Mouse (Mus musculus): ENCODE data around the gene Rftn2.

Rftn2 gene

GRCm38 (mm10) chr1:55173720-55174557 is 52.6 kb downstream of the Rftn2 start:
- no peak for DNase-seq (ENCODE audit: low read depth in 2 of 2, low spot score in 2 of 2)

- DNase-seq (ENCODE audit: low read depth in 2 of 2, low spot score in 2 of 2): no peak
Observed at GRCm38 (mm10) chr1:55171361-55172325, 54.9 kb downstream of the Rftn2 start.

GRCm38 (mm10) chr1:55168591-55168990 is 58.0 kb downstream of the Rftn2 start:
- DNase-seq (ENCODE audit: low read depth in 2 of 2, low spot score in 2 of 2): no peak

- no peak for DNase-seq (ENCODE audit: low read depth in 2 of 2, low spot score in 2 of 2)
Observed at GRCm38 (mm10) chr1:55167560-55167959, 59.0 kb downstream of the Rftn2 start.

GRCm38 (mm10) chr1:55164005-55164404 is 62.6 kb downstream of the Rftn2 start:
- DNase-seq (ENCODE audit: low read depth in 2 of 2, low spot score in 2 of 2): no peak

- no peak for DNase-seq (ENCODE audit: low read depth in 2 of 2, low spot score in 2 of 2)
Observed at GRCm38 (mm10) chr1:55162781-55163180, 63.8 kb downstream of the Rftn2 start.

DNA sequence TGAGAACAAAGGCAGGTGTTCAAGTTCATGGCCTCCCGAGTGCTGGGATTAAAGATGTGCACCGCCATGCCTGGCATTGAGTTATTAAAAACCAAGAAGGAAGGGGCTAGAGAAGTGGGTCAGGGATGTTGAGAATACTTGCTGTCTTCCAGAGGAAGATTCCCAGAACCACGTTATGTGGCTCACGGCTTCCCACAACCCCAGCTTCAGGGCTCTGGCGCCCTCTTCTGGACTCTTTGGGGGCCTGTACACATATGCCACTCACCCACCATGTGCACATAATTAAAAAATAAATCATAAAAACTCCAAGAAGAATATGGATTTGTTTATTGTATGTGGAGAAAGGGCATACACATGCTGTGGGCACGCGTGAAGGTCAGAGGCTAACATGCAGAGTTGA is 64.7 kb downstream of the Rftn2 start:
- no peak for DNase-seq (ENCODE audit: low read depth in 2 of 2, low spot score in 2 of 2)

GRCm38 (mm10) chr1:55160831-55161638 is 65.5 kb downstream of the Rftn2 start:
- DNase-seq (ENCODE audit: low read depth in 2 of 2, low spot score in 2 of 2): no peak

- no peak for DNase-seq (ENCODE audit: low read depth in 2 of 2, low spot score in 2 of 2)
Observed at GRCm38 (mm10) chr1:55160218-55160617, 66.4 kb downstream of the Rftn2 start.

GRCm38 (mm10) chr1:55158821-55159220 is 67.8 kb downstream of the Rftn2 start:
- DNase-seq (ENCODE audit: low read depth in 2 of 2, low spot score in 2 of 2): no peak

DNA sequence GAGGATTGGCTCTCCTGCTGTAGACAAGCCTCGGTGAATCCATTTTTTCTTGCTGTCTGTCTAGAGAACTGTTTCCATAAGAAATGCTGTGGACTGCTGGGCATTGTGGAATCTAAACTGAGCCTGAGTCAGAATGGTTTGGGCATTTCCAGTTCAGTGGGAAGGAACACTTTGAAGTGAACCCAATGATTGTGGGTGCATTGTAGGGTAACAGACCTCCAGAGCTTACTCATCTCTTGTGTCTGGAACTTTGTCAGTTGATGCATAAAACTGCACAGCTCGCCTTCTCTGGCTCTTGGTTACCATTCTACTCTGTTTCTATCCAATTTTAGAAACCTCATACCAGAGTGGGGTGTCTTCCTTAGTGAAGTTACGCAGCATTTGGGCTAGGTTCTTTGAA is 68.4 kb downstream of the Rftn2 start:
- no peak for DNase-seq (ENCODE audit: low read depth in 2 of 2, low spot score in 2 of 2)

DNA sequence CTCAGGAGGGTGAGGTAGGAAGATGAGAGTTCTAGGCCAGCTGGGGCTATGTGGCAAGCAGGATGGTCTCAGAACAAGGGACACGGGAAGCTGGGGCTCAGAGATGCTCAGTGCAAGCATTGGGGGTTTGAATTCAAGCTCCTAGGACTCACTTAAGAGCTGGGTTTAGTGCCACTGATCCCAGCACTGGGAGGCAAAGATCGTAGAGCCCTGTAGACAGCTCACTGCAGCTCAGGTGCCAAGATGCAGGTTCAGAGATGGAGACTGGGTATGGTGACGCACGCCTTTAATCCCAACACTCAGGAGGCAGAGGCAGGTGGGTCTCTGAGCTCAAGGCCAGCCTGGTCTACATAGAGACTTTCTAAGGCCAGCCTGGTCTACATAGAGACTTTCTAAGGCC is 69.3 kb downstream of the Rftn2 start:
- DNase-seq (ENCODE audit: low read depth in 2 of 2, low spot score in 2 of 2): no peak

GRCm38 (mm10) chr1:55145556-55145955 is 81.0 kb downstream of the Rftn2 start:
- no peak for DNase-seq (ENCODE audit: low read depth in 2 of 2, low spot score in 2 of 2)

DNA sequence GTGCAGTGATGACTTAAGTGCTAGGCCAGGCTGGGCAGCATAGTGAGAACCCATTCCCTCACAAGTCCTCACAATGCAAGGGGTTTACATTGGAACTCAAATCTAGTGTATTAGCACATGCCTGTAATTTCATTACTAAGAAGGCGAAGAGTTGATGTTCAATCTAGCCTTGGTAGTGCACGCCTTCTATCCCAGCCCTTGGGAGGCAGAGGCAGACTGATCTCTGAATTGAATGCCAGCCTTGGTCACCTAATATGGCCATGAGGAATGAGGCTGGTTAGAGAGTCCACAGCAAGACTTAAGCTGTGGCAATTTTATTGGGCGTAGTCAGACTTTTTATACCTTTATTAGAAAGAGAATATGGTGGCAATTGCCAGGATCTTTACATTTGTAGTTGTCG is 82.2 kb downstream of the Rftn2 start:
- no peak for DNase-seq (ENCODE audit: low read depth in 2 of 2, low spot score in 2 of 2)

DNA sequence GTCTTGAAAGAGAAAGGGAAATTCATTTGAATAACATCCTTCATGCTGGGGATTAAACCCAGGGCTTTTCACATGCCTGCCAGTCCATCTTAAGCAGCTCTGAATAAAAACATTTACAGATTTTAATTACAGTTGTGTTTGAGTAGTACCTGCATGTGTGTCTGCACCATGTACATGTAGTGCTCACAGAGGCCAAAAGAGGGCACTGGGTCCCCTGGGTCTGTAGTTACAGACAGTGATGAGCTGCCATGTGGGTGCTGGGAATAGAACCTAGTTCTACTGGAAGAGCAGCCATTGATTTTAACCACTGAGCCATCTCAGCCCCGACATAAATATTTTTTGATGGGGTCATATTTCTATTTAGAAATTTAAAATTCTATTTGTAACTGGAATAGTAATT is 90.7 kb downstream of the Rftn2 start:
- no peak for DNase-seq (ENCODE audit: low read depth in 2 of 2, low spot score in 2 of 2)

DNA sequence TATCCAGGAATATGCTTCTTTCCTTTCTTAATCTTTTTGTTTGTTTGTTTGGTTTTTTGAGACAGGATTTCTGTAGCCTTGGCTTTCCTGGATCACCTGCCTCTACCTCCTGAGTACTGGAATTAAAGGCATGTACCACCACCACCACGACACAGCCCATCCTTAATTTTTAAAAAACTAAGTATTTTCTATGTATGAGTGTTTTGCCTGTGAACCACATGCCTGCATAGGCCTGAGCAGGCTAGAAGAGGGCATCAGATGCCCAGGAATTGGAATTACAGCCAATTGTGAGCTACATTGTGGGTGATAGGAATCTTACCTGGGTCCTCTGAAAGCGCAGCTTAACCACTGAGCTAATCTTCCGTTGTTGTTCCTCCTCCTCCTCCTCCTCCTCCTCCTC is 92.3 kb downstream of the Rftn2 start:
- no peak for DNase-seq (ENCODE audit: low read depth in 2 of 2, low spot score in 2 of 2)

GRCm38 (mm10) chr1:55133173-55133572 is 93.4 kb downstream of the Rftn2 start:
- no peak for DNase-seq (ENCODE audit: low read depth in 2 of 2, low spot score in 2 of 2)

DNA sequence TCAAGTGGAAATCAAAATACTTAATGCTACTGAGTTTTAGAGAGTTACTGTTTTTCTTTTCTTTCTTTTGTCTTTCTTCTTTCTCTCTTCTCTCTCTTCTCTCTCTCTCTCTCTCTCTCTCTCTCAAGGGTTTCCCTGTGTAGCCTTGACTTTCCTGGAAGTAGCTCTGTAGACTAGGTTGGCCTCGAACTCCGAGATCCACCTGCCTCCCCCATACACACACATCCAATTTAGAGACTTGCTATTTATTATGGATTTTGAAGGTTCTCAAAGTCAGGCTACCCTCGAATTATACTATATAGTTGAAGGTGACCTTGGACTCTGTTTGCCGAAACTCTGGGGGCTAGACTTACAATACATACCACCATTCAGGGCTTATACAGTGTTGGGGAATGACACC is 94.3 kb downstream of the Rftn2 start:
- DNase-seq (ENCODE audit: low read depth in 2 of 2, low spot score in 2 of 2): no peak

DNA sequence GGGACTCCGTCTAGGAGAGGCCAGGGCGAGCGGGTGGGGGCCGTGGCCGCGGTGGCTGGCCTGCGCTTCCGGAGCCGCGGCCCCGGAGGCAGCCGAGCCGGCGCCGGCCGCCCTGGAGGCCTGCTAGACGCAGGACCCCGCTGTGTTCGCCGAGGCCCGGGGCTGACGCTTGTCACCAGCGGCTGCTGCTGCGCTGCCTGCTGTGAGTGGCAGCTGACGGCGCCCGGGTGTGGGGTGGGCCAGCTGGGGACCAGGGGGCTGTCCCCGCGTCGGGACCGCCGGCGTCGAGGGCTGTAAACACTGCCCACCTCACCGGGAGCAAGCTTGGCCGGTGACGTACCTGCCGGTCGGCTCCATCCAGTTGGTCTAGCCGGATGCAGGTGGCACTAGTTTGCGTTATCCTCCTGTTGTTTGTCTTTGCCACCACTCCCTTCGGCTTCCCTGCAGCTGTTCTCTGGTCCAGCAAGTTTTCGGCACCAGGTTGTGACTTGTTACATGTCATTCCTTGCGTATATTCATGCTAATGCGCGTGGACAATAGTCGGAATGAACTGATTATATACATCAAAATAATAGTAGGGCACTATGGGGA is 95.1 kb downstream of the Rftn2 start:
- no peak for DNase-seq (ENCODE audit: low read depth in 2 of 2, low spot score in 2 of 2)

DNA sequence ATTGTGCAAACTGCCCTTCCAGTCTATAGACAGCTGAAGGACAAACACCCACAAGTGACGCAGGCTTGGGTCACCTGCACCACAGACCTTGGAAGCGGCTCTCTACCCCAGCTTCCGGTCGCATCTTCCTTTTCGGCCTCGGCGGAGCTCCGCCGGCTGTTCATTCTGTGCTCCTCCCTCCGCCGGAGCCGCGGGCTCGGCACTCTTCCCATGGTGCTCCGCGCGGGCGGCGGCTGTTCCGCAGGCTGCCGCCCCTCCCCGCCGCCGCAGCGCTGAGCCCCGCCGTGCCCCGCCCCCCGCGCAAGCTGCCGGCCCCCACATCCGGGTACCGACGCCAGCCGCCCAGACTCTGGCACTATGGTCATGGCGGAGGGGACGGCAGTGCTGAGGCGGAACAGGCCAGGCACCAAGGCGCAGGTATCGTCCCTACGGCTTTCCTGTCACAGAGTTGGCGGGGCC is 95.6 kb downstream of the Rftn2 start, which contains the start of gene Mob4:
Gene Mob4 (plus strand): TSS at position 289 of the 459 bp plus-strand sequence.
- peak; percentile 84 to 85 for DNase-seq (ENCODE audit: low read depth in 2 of 2, low spot score in 2 of 2)
